Comparison of ENCODE assay signal across 26 mouse cellular contexts in the genomic region with DNA sequence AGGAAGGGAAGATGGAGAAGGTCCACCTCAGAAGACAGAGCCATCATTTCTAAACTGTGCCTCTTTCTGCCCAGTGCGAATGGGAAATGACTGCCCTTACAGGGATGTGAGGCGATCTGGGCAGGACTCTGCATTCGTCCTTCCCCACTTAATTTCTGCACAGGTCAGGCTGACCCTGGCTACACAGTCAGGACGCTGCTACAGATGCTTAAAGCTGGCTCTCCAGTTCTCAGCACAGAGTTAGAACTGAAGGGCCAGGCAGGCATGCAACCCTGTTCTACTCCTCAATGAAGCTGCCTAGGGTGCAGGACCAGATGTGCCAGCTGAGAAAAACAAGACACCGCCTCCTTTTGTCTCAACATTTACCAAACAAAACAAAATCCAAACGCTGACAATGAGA.
DNase-seq lines count a peak whose midpoint lies in the region; ATAC-seq and TF ChIP-seq lines count a peak whose summit lies in the region.
"Had no signal": no experiment of that assay in that cellular context is flagged by ENCODE, and none has a peak within 500 bp of the region (broad histone marks: within the 10 kb centered on the region; RNA-seq: fewer than 3 reads in every experiment).

No protein-coding gene starts in this region.

- peak overlapping the region; percentile 51 for H3K27ac ChIP-seq in gastrocnemius, adult 2 months
- peak overlapping the region; percentile 63 for H3K27ac ChIP-seq in lung, embryonic 14.5 days (ENCODE audit: low read depth)
- H3K27ac ChIP-seq: embryonic facial prominence, embryonic 10.5 days; embryonic facial prominence, embryonic 12.5 days; forebrain, embryonic 13.5 days; forebrain, embryonic 15.5 days had no signal

- no peaks in the 10 kb centered on the region for H3K27me3 ChIP-seq in lung, embryonic 14.5 days (ENCODE audit: insufficient read depth, low read length)
- H3K27me3 ChIP-seq: CH12.LX; embryonic facial prominence, embryonic 12.5 days; forebrain, embryonic 13.5 days; forebrain, embryonic 15.5 days had no signal

- H3K4me3 ChIP-seq in gastrocnemius, adult 2 months, result no peak overlapping the region
- no peak overlapping the region for H3K4me3 ChIP-seq in lung, embryonic 14.5 days (ENCODE audit: low read depth, low read length)
- H3K4me3 ChIP-seq in lung, adult 2 months (replicated peaks; ENCODE audit: extremely low read depth, low read depth, low read length), result no peak overlapping the region
- H3K4me3 ChIP-seq: embryonic facial prominence, embryonic 10.5 days; embryonic facial prominence, embryonic 12.5 days; forebrain, embryonic 13.5 days; forebrain, embryonic 15.5 days had no signal

- DNase-seq in gastrocnemius, adult 2 months, result no peak
- DNase-seq in gastrocnemius, postnatal 25 days, result no peak
- DNase-seq in lung, embryonic 14.5 days, result no peak
- no peak for DNase-seq in lung, adult 2 months
- DNase-seq in ovary, postnatal 36 days (ENCODE audit: low spot score), result peak; percentile 12
- no peak for DNase-seq in ovary, postnatal 14 days (ENCODE audit: low spot score)
- no peak for DNase-seq in cerebellum, postnatal 4 days (ENCODE audit: low spot score in 2 of 2)
- DNase-seq: adrenal gland, adult 8-10 months; adrenal gland, postnatal 14 days; adrenal gland, postnatal 36 days; B cell, adult 2 months; cerebellum, adult 11 months; cerebellum, adult 18-20 months; cerebellum, adult 8-10 months; cerebellum, adult 9-11 months; cerebellum, postnatal 14 days; cerebellum, postnatal 36 days; forebrain, postnatal 0 days had no signal

- ATAC-seq in lung, embryonic 14.5 days (ENCODE audit: insufficient read depth), result no peak
- ATAC-seq: activated CD4-positive, CD25-positive, alpha-beta regulatory T cell, adult 4 months; CD4-positive, CD25-positive, alpha-beta regulatory T cell, adult 4 months; forebrain, embryonic 13.5 days; forebrain, embryonic 15.5 days; forebrain, postnatal 0 days had no signal

- no peak overlapping the region for H3K9ac ChIP-seq in lung, embryonic 14.5 days
- H3K9ac ChIP-seq: embryonic facial prominence, embryonic 12.5 days; forebrain, embryonic 13.5 days; forebrain, embryonic 15.5 days; forebrain, postnatal 0 days had no signal

- TF ChIP-seq CTCF in gastrocnemius, adult 2 months (IDR thresholded peaks at IDR 0.05), result no peak
- TF ChIP-seq CTCF in lung, embryonic 14.5 days (IDR thresholded peaks at IDR 0.05; ENCODE audit: low read depth), result no peak
- no peak for TF ChIP-seq CTCF in lung, adult 2 months (IDR thresholded peaks at IDR 0.05; ENCODE audit: insufficient read depth, low read length)

- H3K4me1 ChIP-seq in lung, embryonic 14.5 days (ENCODE audit: insufficient read depth), result no peaks in the 10 kb centered on the region; the same call in 1 of the 2 replicates
- H3K4me1 ChIP-seq in lung, adult 2 months (ENCODE audit: control insufficient read depth, insufficient read depth, low read length), result no peaks in the 10 kb centered on the region; the same call in 1 of the 2 replicates
- H3K4me1 ChIP-seq: embryonic facial prominence, embryonic 12.5 days; forebrain, embryonic 15.5 days had no signal

- no peaks in the 10 kb centered on the region for H3K9me3 ChIP-seq in lung, embryonic 14.5 days (ENCODE audit: low read depth, low read length)
- H3K9me3 ChIP-seq: embryonic facial prominence, embryonic 10.5 days; embryonic facial prominence, embryonic 12.5 days; forebrain, embryonic 13.5 days; forebrain, embryonic 15.5 days; G1E had no signal

- no peak overlapping the region for H3K4me2 ChIP-seq in lung, embryonic 14.5 days
- H3K4me2 ChIP-seq: embryonic facial prominence, embryonic 12.5 days; forebrain, embryonic 13.5 days; forebrain, embryonic 15.5 days had no signal

- intact Hi-C loops in gastrocnemius, adult 2 months (cut with DNase I), result no loop called here

- 57% methylated on average over 6 of the region's 6 CpGs for WGBS in lung, embryonic 14.5 days
- 53% methylated on average over 6 of the region's 6 CpGs for WGBS in lung, adult 2 months

- no peaks in the 10 kb centered on the region for H3K36me3 ChIP-seq in lung, embryonic 14.5 days (ENCODE audit: insufficient read depth)
- H3K36me3 ChIP-seq: embryonic facial prominence, embryonic 10.5 days; embryonic facial prominence, embryonic 12.5 days; forebrain, embryonic 15.5 days; G1E had no signal

- no peak for TF ChIP-seq POLR2A in lung, adult 2 months (IDR thresholded peaks at IDR 0.05; ENCODE audit: borderline replicate concordance, extremely low read depth, low read depth, low read length)
